Mouse (Mus musculus) intestine, postnatal 0 days (tissue): ENCODE data around the gene Kptn. TPM values are rescaled to one million over a fixed set of nuclear protein-coding genes. Genes with fewer than 3 reads are reported as not detected.

Experiments
- ATAC-seq: fragments of 200-750 bp; cut with Nextera tagmentation; 2 replicates; pipeline ENCODE4 v1.8.0; 2017; ENCODE audit warnings: mild to moderate bottlenecking, moderate TSS enrichment, moderate library complexity
- H3K27ac ChIP-seq: fragments of 300-500 bp; sonication (generic); 2 replicates; pipeline ENCODE4 v1.5.1; 2014; ENCODE audit warnings: mild to moderate bottlenecking, low read depth, low read length, moderate library complexity
- H3K27me3 ChIP-seq: fragments of 300-500 bp; sonication (generic); replicated peaks from 2 replicates; pipeline ENCODE4 v1.6.1; 2014; ENCODE audit warnings: low read length, mixed read lengths; ENCODE audit not compliant: control insufficient read depth, insufficient read depth
- H3K36me3 ChIP-seq: fragments of 300-500 bp; sonication (generic); 2 replicates; pipeline ENCODE4 v1.6.1; 2014; ENCODE audit warnings: mild to moderate bottlenecking, moderate library complexity; ENCODE audit not compliant: control insufficient read depth, insufficient read depth
- H3K4me1 ChIP-seq: fragments of 300-500 bp; sonication (generic); replicated peaks from 2 replicates; pipeline ENCODE4 v1.6.1; 2014; ENCODE audit warnings: antibody characterized with exemption, low read length, mixed read lengths; ENCODE audit not compliant: control insufficient read depth, insufficient read depth
- H3K4me2 ChIP-seq: fragments of 300-500 bp; sonication (generic); replicated peaks from 2 replicates; pipeline ENCODE4 v1.6.1; 2014; ENCODE audit warnings: low read depth, mild to moderate bottlenecking, moderate library complexity
- H3K4me3 ChIP-seq: fragments of 300-500 bp; sonication (generic); 2 replicates; pipeline ENCODE4 v1.5.1; 2014; ENCODE audit warnings: low read depth, low read length
- H3K9ac ChIP-seq: fragments of 300-500 bp; sonication (generic); 2 replicates; pipeline ENCODE4 v1.6.1; 2014; ENCODE audit warnings: mild to moderate bottlenecking, low read depth, low read length
- H3K9me3 ChIP-seq: fragments of 300-500 bp; sonication (generic); 2 replicates; pipeline ENCODE4 v1.6.1; 2016; ENCODE audit warnings: mixed run types; ENCODE audit not compliant: control insufficient read depth
- CTCF ChIP-seq: sonication (generic); IDR thresholded peaks from 2 replicates; pipeline ENCODE4 v1.5.1; 2016; ENCODE audit warnings: low read depth, mild to moderate bottlenecking, control low read depth, antibody characterized with exemption, moderate library complexity
- WGBS: fragments of 180-500 bp; shearing (Covaris S2); extraction: QIAGEN DNeasy Blood & Tissue Kit; methylation state at CpG from one replicate; pipeline ENCODE4 v1.1.7; 2014; 5-methylcytosine and 5-hydroxymethylcytosine counted together
- polyA plus RNA-seq: library from polyadenylated mRNA; unstranded; fragments of >200 nt; fragmentation: Nextera tagmentation; extraction: Ambion mirVana; gene quantifications from 2 replicates; pipeline ENCODE4 v1.2.1, GENCODE M21; 2015

The Kptn gene
- polyA plus RNA-seq = 13.3 and 14.4 TPM in 2 replicates

- H3K27me3 ChIP-seq = no peaks in the 10 kb centered on the region
- peak; percentile 96 for TF ChIP-seq CTCF
- no peaks in the 10 kb centered on the region for H3K4me1 ChIP-seq
- peak within 1 kb of the TSS; percentile 32 for H3K9ac ChIP-seq
- H3K36me3 ChIP-seq = peaks cover 29% of the 10 kb centered on the region
- peak within 1 kb of the TSS; percentile 57 for H3K27ac ChIP-seq
- WGBS = 1% methylated on average over 33 of the region's 33 CpGs
- H3K4me2 ChIP-seq = peak within 1 kb of the TSS; percentile 67
- no peaks in the 10 kb centered on the region for H3K9me3 ChIP-seq
- ATAC-seq = peak; percentile 86
- peak within 1 kb of the TSS; percentile 72 for H3K4me3 ChIP-seq
These were observed at the start of gene Kptn for GRCm38 (mm10) chr7:16119569-16120261. Gene Kptn, plus strand, starts transcription at chr7:16119895.

DNA sequence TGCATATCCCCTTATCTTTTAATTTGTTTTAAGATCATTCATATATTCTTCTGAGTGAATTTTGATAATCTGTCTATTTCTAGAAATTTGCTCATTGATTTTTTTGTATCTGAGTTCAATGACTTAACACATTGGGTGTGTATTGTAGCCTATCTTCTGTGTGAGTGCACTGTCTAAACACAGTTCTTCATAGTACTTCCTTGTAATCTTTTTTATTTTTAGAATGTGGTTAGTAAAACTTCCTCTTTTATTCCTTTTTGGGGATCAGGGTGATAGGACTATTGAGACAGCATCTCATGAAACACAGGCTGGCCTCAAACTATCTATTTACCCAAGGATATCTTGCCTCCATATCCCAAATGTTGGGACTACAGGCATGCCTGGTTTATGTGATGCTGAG is 48.8 kb upstream of the Kptn start:
- no peak overlapping the region for H3K4me3 ChIP-seq
- H3K36me3 ChIP-seq = no peaks in the 10 kb centered on the region
- no peaks in the 10 kb centered on the region; the same call in 1 of the 2 replicates for H3K4me1 ChIP-seq
- no peak for ATAC-seq
- no peak overlapping the region for H3K27ac ChIP-seq
- no peak for TF ChIP-seq CTCF
- no peaks in the 10 kb centered on the region for H3K9me3 ChIP-seq
- no peak overlapping the region for H3K4me2 ChIP-seq
- no peak overlapping the region for H3K9ac ChIP-seq
- H3K27me3 ChIP-seq = no peaks in the 10 kb centered on the region

DNA sequence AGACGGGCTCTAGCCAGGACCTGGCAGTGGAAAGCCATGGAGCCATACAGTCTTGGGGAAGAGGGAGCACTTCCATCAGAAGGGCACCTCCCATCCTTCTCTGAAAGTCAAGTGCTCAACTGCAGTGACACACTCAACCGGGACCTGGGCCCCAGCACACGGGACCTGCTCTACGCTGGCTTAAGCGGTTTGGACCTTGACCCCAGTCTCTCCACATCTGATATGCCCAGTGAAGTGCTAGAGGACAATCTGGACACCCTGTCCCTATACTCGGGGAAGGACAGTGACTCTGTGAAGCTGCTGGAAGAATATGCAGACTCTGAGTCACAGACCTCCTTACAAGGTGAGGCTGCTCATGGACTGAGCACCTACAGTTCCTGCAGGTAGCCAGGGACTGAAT is 47.8 kb upstream of the Kptn start:
- 51% methylated on average over 6 of the region's 6 CpGs for WGBS
- Histone ChIP-seq H3K4me2 (no peak overlapping the region), H3K36me3 (no peaks in the 10 kb centered on the region), H3K27me3 (no peaks in the 10 kb centered on the region), H3K4me3 (no peak overlapping the region), H3K27ac (peak overlapping the region; percentile 35; the same call in 1 of the 2 replicates), H3K4me1 (no peaks in the 10 kb centered on the region; the same call in 1 of the 2 replicates), H3K9ac (no peak overlapping the region), H3K9me3 (no peaks in the 10 kb centered on the region)
- ATAC-seq = peak; percentile 99
- TF ChIP-seq CTCF = no peak

DNA sequence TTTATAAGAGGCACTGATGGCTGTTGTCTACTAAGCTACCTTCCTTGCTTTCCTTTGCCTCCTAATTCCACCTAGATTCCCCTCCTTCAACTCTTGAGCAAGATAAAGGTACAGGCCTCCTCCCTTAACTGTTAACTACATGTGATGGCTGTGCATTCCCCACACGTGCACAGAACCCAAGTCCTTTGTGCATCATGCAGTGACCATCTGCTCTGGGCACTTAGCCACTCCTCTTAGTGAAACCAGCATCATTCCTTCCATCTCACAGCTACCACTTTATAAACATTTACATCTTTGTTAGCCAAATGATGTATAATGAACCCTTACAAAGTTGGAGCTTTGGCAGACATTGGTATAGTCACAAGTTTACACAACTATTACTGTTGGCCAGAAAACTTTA is 39.7 kb upstream of the Kptn start:
- no peaks in the 10 kb centered on the region for H3K27me3 ChIP-seq
- TF ChIP-seq CTCF = no peak
- no peaks in the 10 kb centered on the region for H3K36me3 ChIP-seq
- H3K27ac ChIP-seq = no peak overlapping the region
- WGBS = 40% methylated on average over 1 of the region's 1 CpGs
- no peaks in the 10 kb centered on the region for H3K4me1 ChIP-seq
- H3K4me3 ChIP-seq = no peak overlapping the region
- no peak for ATAC-seq
- H3K9me3 ChIP-seq = no peaks in the 10 kb centered on the region
- no peak overlapping the region for H3K9ac ChIP-seq
- H3K4me2 ChIP-seq = no peak overlapping the region

GRCm38 (mm10) chr7:16080581-16080980 is 39.1 kb upstream of the Kptn start:
- 69% methylated on average over 4 of the region's 4 CpGs for WGBS
- H3K36me3 ChIP-seq = no peaks in the 10 kb centered on the region
- ATAC-seq = no peak
- no peaks in the 10 kb centered on the region for H3K4me1 ChIP-seq
- H3K4me2 ChIP-seq = no peak overlapping the region
- H3K27ac ChIP-seq = no peak overlapping the region
- no peak overlapping the region for H3K4me3 ChIP-seq
- no peaks in the 10 kb centered on the region for H3K27me3 ChIP-seq
- H3K9me3 ChIP-seq = no peaks in the 10 kb centered on the region
- no peak for TF ChIP-seq CTCF
- no peak overlapping the region for H3K9ac ChIP-seq

GRCm38 (mm10) chr7:16083361-16083760 is 36.3 kb upstream of the Kptn start:
- ATAC-seq = 0 out of 2 replicates have a peak, but pooled peaks have one; percentile 43
- 56% methylated on average over 4 of the region's 4 CpGs for WGBS
- H3K4me3 ChIP-seq = no peak overlapping the region
- H3K9me3 ChIP-seq = no peaks in the 10 kb centered on the region
- no peaks in the 10 kb centered on the region for H3K27me3 ChIP-seq
- H3K36me3 ChIP-seq = no peaks in the 10 kb centered on the region
- H3K9ac ChIP-seq = no peak overlapping the region
- no peaks in the 10 kb centered on the region for H3K4me1 ChIP-seq
- TF ChIP-seq CTCF = no peak
- no peak overlapping the region for H3K4me2 ChIP-seq
- H3K27ac ChIP-seq = peak overlapping the region; percentile 50; the same call in 1 of the 2 replicates

GRCm38 (mm10) chr7:16087587-16087986 is 32.1 kb upstream of the Kptn start:
- ATAC-seq = no peak
- no peak overlapping the region for H3K4me3 ChIP-seq
- H3K4me1 ChIP-seq = no peaks in the 10 kb centered on the region
- H3K27ac ChIP-seq = no peak overlapping the region
- no peaks in the 10 kb centered on the region for H3K9me3 ChIP-seq
- no peak overlapping the region for H3K4me2 ChIP-seq
- H3K36me3 ChIP-seq = no peaks in the 10 kb centered on the region
- H3K27me3 ChIP-seq = no peaks in the 10 kb centered on the region
- WGBS = 87% methylated on average over 2 of the region's 2 CpGs
- no peak for TF ChIP-seq CTCF
- no peak overlapping the region for H3K9ac ChIP-seq
